Mouse (Mus musculus) adrenal gland (tissue): ENCODE results near the gene Nyx.
"Not testable (repeated sequence)": the region's sequence is repeated elsewhere in the genome, so short reads cannot be mapped to it uniquely, and the experiment has no call there.

ENCODE experiments used
- intact Hi-C: fragments of 180-260 bp; cut with DNase I; formaldehyde crosslinking; loops from one replicate; pipeline ENCODE4 v1.15.1; 2025
- long read RNA-seq, 2 experiments: library from polyadenylated mRNA; unstranded; transcript quantifications; one replicate each; pipeline ENCODE4 v2.0.0; 2020; ENCODE audit warnings: borderline replicate concordance in 1 of 2; ENCODE audit not compliant: insufficient replicate concordance in 1 of 2

Gene Nyx
- long read RNA-seq, experiment 1, result 0 reads
- long read RNA-seq, experiment 2, result 0 reads

DNA sequence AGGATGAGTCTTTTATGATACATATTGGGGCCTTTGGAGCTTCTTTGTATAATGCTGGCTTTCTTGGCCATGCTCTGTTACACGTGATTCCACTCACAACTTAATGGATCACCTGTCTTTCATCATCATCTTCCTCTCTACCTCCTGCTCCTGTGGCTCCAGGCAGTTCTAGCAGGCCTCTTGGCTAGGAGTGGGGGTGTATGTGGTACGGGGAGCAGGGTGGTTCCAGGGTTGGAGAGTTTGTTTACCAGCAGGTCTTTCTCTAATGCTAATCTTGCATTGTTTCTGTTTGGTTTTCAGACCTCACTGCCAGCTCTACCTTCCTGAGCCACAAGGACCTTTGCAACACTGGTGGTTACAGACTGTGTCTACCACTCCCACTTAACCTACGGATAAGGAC is at the start of gene Nyx:
Gene Nyx, plus strand, starts transcription at position 301 of the 400 bp plus-strand sequence.
- intact Hi-C loops, result no loop called here

- intact Hi-C loops, result no loop called here
Measured at GRCm38 (mm10) chrX:13422047-13422446, 43.9 kb upstream of the Nyx start.

DNA sequence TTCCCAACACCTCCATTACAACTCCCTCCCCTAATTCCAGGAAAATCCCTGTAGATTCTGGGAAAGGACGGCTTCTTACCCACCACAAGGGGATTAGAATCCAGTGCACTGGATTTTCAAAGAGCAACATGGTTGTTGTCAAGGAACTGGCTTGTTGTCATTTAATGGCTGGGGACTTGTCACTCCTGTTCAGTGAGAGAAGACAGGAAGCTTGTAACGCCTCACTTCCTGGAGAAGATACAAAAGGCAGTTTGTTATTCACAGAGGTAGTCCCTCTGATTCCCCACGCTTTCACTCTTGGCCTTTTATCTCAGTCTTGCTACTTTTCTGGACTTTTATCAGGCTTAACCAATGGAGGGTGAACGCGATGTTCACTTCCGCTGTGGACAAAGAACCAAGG is 34.5 kb upstream of the Nyx start:
- intact Hi-C loops, result no loop called here

DNA sequence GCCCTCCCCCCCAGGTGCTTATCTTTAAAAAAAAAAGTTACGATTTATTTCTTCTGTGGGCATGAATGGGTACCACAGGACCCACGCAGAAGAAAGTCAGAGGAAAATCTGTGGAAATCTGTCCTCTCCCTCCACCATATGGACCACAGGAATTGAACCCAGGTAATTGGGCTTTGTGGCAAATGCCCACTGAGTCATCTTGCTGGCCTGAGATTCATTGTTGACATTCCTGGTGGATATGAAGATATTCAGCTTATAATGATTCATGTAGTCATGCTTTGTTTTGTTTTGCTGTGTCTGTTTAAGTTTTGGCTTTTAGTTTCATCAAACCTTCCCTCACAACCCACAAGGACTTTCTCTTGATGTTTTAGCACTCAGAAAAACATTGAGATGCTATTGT is 29.9 kb upstream of the Nyx start:
- intact Hi-C loops, result not testable (repeated sequence)

- intact Hi-C loops, result not testable (repeated sequence)
Measured at GRCm38 (mm10) chrX:13456544-13456943, 9.4 kb upstream of the Nyx start.

DNA sequence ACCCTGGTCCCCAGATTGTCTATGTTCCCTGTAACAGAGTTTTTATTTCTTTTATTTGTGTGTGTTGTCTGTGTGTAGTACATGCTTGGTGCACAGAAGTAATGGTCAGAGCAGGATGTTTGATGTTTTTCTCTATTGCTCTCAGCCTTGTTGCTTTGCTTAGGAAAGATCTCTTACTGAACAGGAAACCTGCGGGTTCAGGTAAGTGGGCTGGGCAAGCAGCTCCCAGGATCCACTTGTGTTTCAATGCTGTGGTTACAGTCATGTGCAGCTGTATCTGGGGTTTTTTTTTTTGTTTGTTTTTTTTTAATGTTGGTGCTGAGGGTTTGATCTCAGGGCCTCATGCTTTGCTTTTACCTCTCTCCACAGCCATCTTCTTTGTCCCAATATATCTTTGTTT is 7.1 kb upstream of the Nyx start:
- intact Hi-C loops, result no loop called here

- intact Hi-C loops, result loop anchor here (2.0 to 5.0 kb wide), 4 partner anchors 164 to 237 kb away; partner anchors contain the start of gene Ddx3x
Measured at GRCm38 (mm10) chrX:13461266-13462261, 4.3 kb upstream of the Nyx start.

DNA sequence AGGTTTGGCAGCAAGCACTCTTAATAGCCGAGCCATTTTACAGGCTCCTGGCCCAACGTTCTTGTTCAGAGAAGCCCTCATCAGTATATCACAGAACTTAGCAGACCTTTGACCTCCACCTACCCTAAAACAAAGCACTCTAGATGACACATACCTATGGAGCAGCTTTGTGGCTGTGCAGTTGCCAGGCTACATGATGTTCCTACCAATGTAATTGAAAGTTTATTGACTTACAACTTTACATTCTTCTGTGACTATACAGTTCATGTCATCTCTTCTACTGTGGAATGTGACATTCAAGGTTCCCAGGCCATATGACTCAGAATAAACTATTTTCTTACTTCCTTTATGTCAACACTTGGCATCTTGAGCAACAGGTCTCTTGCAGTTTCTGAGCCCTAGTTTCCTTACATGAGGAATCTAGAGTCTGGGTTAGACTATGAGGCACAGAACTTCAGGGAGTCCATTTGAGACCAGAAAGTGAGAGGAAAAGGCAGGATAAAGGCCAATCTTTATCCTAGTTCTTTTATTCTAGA is 2.9 kb upstream of the Nyx start:
- intact Hi-C loops, result loop anchor here (5.0 kb wide), 3 partner anchors 166 to 194 kb away; partner anchors contain the start of gene Ddx3x

DNA sequence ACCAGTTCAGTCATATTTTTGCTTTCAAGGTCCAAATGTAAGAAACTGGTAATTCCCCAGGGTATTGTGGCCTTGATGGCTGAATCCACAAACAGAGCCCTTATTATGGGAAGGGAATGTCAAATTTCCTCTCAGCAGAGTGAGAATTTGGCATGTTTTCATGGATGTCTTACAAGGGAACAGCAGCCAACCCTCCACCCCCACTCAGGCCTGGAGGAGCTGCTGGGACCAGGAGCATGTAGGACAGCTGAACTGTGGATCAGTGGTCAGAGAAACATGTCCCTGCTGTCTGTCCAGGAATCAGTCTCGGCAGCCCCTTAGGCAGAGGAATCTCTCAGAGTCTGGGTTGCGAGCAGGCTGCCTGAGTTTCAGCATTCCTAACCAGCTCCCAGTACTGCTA is 771 bp downstream of the Nyx start:
- intact Hi-C loops, result no loop called here

DNA sequence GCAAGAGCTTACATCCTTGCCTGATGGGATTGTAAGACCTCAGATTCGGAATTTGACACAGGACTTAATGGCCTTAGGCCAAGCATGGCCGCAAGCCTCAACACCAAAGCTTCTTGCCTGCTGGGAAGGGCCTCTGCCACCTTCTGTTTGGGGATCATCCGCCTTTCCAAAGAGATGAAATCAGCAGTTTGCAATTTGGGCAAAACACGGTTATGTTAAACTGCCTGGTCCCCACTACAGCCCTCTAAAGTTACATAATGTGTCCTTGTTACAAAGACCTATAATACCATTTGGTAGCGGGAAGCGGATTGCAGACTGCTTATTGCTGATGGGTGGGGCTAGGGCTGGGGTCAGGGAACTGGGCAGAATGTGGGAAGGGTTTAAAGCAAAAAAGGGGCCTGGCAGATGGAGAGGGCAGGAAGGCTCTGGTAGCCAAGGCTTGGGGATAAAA is 1.2 kb downstream of the Nyx start:
- intact Hi-C loops, result no loop called here

DNA sequence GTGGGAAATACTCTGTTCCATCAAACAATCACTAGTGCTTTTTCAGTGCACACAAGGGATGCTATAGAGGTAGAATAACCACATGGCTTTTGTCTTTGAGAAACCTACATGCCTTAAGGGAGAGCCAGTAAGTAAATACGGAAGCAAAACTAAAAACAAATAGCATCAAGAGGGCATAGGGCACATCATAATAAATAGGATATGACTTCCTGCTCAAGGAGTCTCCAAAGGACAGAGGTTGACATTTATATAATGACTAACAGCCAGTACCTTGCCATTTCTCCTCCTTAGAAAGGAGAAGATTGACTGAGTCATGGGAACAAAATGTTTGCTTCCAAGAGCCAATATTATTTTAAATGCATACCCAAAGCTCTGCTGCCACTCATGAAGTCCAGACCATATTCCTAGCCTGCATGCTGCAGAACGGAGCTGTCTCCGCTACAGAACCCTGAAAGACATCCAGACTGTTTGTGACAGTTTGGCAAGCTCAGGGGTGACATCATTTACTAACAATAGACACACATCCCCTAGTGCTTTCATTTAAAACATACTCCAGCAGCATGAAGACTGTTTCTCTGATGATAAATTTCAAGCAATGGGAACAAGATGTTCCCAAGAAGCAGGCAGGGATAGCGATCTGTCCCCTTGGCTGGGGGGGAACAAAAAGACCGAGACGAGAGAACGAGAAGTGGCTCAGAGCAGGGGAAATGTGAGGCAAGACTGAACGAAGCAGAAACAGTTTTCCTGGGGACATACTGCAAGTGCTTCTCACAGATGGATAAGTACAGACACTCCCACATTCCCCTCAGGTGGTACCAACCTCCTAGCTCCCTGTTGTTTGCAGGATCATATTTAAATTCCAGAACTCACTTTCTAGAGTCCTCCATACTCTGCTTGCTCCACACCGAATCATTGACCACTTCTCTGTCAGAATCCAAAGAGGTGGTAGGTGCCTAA is 3.5 kb downstream of the Nyx start:
- intact Hi-C loops, result no loop called here

DNA sequence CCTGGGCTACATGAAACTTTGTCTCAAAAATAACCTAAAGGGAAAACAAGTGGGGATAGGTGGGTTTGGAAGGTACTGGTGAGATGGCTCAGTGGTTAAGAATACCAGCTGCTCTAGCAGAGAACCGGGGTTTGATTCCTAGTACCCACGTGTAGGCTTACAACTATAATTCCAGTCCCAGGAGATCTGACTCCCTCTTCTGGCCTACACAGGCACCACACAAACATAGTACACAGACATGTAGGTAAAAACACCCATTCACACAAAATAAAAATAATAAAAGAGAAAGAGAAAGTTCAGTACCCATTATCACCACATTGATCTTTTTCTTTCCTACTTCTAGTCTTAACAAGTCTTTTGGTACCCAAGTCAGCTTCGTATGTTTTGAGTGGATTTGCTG is 6.0 kb downstream of the Nyx start:
- intact Hi-C loops, result no loop called here

DNA sequence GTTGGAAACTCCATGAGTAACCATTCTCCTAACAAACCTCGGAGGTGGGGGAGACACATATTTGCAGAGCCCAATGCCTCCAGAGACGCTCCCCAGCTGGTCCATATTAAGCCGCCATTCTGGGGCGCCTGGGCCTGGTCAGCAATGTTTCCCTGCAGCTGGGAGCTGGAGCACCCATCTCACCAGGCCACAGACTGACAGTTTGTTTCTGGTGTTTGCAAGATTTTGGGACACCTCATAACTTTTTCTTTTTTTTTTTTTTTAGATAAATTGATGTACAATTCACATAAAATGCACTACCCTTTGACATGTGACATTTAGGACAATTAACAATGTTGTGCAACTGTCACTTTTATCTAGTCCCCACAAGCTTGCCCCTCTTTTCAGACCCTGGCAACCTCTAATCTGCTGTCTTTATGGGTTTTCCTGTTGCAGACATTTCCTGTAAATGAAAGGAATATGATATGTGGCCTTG is 6.9 kb downstream of the Nyx start:
- intact Hi-C loops, result no loop called here

DNA sequence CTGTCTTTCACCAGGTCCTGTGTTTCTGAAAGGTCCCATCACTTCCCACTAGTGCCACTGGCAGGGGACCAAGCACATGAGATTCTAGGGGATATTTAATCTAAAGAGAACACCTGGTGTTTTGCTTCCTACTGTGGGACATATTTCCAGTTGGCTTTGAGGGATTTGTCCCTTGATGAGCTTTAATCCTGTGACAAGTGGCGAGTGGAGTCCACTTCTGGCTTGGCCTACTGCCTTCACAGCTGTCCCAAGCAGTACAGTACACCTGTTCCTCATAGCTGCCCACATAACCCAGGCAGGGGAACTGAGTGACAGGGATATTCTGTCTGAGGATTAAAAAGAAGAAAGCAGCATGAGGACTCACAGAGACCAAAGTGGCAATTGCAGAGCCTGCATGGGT is 9.5 kb downstream of the Nyx start:
- intact Hi-C loops, result no loop called here

GRCm38 (mm10) chrX:13477596-13477995 is 11.7 kb downstream of the Nyx start:
- intact Hi-C loops, result no loop called here

DNA sequence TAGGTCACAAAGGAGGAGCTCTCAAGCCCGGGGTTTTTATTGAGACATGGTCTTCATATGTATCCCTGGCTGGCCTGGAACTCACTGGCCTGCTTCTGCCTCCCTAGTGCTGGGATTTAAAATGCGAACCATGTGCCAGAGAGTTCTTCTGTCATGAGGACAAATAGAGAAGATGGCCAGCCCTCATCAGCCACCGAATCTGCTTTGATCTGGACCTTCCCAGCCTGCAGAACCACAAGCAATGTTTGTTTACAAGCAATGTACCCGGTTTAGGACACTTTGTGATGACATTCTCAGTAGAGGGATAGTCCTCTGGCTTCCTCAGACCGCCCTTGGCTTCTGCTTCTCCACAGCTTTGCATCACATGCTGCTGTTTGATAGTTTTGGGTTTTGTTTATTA is 12.4 kb downstream of the Nyx start:
- intact Hi-C loops, result no loop called here

DNA sequence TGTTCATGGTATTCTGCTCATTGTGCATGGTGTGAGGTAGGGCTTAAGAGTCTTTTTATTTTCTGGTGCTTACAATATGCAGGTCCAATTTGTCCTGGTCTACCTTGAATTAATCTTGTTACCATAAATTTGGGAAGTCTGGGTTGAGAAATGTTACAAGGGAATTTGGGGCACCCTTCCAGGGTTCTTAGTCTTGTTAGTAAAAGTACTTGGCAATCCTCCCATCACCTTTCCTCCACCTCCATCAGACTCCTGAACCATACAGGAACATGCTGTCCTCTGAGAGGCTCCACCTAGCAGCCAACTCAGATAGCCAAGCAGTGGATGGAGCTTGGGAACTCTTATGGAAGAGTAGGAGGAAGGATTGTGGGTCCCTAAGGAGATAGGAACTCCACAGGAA is 13.7 kb downstream of the Nyx start:
- intact Hi-C loops, result no loop called here

DNA sequence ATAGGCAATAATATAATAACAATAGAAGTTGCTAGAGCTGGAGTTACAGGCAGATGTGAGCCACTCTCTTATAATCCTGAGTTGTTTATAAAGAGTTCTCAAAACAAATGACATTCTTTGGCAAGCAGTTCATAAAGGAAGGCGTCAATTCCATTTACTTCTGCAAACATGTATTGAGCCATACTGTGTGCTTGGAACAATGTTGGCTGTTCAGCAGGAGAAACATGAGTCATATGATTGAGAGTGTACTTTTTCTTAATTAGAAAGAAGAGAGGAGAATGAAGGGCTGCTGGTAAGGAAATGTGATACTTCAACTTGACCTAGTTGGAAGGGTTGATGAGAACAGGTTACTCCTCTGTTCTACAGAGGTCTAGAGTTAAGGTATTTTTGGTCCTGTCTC is 16.7 kb downstream of the Nyx start:
- intact Hi-C loops, result no loop called here

DNA sequence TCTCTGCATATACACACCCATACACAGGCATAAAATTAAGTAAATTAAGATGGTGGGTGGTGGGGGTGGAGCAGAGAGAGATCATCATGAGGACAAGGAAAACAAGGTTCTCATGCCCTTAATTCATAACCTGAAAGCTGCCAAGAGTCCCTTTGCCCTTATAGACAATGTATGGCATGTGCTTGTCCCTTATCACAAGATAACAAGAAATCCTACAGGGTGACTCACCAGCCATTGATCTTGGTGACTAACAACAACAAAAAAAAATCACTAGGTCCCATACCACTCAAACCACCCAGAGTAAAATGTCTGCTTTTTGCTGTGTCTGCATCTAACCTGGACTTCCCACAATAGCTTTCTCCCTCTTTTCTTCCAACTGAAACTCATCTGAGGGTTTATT is 18.5 kb downstream of the Nyx start:
- intact Hi-C loops, result no loop called here

DNA sequence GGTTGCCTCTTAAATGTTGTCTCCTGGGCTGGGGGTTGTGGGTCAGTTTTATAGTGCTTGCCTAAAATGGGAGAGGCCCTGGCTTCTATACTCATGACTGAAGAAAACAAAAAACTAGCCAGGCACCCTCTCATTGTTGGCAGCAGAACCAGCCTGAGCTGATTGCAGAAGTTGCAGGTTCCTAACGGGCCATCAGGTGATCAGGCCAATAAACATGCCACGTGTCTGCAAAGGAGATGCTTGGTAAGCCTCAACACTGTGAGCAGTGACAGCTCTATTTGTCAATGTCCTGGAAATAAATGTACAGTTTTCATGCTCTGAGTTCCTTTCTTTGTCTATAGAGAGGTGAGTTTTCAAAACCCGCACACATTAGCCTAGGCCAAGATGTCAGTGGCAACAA is 23.1 kb downstream of the Nyx start:
- intact Hi-C loops, result no loop called here

GRCm38 (mm10) chrX:13489761-13490160 is 23.9 kb downstream of the Nyx start:
- intact Hi-C loops, result no loop called here
